Mouse (Mus musculus) neural tube, embryonic 13.5 days (tissue): Measurements from ENCODE around the gene Ubl3. TPM values are rescaled to one million over a fixed set of nuclear protein-coding genes. Genes with fewer than 3 reads are reported as not detected.

Source experiments
- ATAC-seq: fragments of 200-750 bp; cut with Nextera tagmentation; 2 replicates; pipeline ENCODE4 v1.8.0; 2017; ENCODE audit warnings: low read depth, mild to moderate bottlenecking, moderate TSS enrichment, moderate library complexity
- H3K27ac ChIP-seq: fragments of 300-500 bp; sonication (generic); replicated peaks from 2 replicates; pipeline ENCODE4 v1.5.1; 2015; ENCODE audit warnings: moderate library complexity, mild to moderate bottlenecking, inconsistent platforms
- H3K27me3 ChIP-seq: fragments of 300-500 bp; sonication (generic); 2 replicates; pipeline ENCODE4 v1.6.1; 2015; ENCODE audit warnings: mild to moderate bottlenecking, inconsistent platforms
- H3K36me3 ChIP-seq: fragments of 300-500 bp; sonication (generic); 2 replicates; pipeline ENCODE4 v1.6.1; 2015; ENCODE audit warnings: mild to moderate bottlenecking, inconsistent platforms
- H3K4me1 ChIP-seq: fragments of 300-500 bp; sonication (generic); replicated peaks from 2 replicates; pipeline ENCODE4 v1.6.1; 2015; ENCODE audit warnings: inconsistent platforms
- H3K4me2 ChIP-seq: fragments of 300-500 bp; sonication (generic); 2 replicates; pipeline ENCODE4 v1.6.1; 2015; ENCODE audit warnings: inconsistent platforms, mild to moderate bottlenecking, moderate library complexity
- H3K4me3 ChIP-seq: fragments of 300-500 bp; sonication (generic); 2 replicates; pipeline ENCODE4 v1.5.1; 2015; ENCODE audit warnings: mild to moderate bottlenecking, inconsistent platforms
- H3K9ac ChIP-seq: fragments of 300-500 bp; sonication (generic); 2 replicates; pipeline ENCODE4 v1.6.1; 2015; ENCODE audit warnings: moderate library complexity, mild to moderate bottlenecking, inconsistent platforms
- H3K9me3 ChIP-seq: fragments of 300-500 bp; sonication (generic); 2 replicates; pipeline ENCODE4 v1.6.1; 2016; ENCODE audit warnings: inconsistent platforms
- WGBS: fragments of 180-500 bp; shearing (Covaris S2); methylation state at CpG from one replicate; pipeline ENCODE4 v1.1.7; 2015; 5-methylcytosine and 5-hydroxymethylcytosine counted together
- polyA plus RNA-seq: library from polyadenylated mRNA; unstranded; fragments of >200 nt; fragmentation: Nextera tagmentation; extraction: Ambion mirVana; gene quantifications from 2 replicates; pipeline ENCODE4 v1.2.1, GENCODE M21; 2015

The Ubl3 gene
- 103 and 109 TPM in 2 replicates for polyA plus RNA-seq

- WGBS: under 1% methylated on average over 75 of the region's 95 CpGs
- H3K9ac ChIP-seq: peak within 1 kb of the TSS; percentile 91
- H3K36me3 ChIP-seq: no peaks in the 10 kb centered on the region
- peaks cover 56% of the 10 kb centered on the region for H3K4me1 ChIP-seq
- H3K9me3 ChIP-seq: no peaks in the 10 kb centered on the region
- peak within 1 kb of the TSS; percentile 74 for H3K4me2 ChIP-seq
- peak; percentile 95 for ATAC-seq
- peak within 1 kb of the TSS; percentile 98 for H3K27ac ChIP-seq
- H3K4me3 ChIP-seq: peak within 1 kb of the TSS; percentile 78
- H3K27me3 ChIP-seq: peaks cover 6% of the 10 kb centered on the region; the same call in 1 of the 2 replicates
Measured at GRCm38 (mm10) chr5:148552187-148553071, at the start of gene Ubl3. Ubl3 (minus strand) TSS chr5:148552789.

DNA sequence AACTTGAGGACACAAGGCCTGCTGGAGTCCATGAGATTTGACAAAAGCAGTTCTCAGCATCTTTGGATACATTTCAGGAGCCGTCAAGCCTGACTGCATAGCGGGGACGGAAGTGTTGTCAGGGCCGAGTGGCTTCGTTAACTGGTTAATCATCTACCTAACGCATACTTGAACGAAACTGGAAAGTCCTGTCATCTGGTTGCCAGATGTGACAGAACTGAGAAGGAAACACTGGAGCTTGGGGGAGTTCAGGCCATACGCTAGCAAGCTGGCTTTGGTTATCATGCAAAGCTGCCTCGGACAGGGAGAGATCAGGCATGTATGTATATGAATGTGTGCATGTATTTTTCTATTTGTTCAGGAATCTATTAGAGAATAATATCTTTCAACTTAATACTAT is 45.8 kb upstream of the Ubl3 start:
- no peak for ATAC-seq
- 55% methylated on average over 9 of the region's 9 CpGs for WGBS

DNA sequence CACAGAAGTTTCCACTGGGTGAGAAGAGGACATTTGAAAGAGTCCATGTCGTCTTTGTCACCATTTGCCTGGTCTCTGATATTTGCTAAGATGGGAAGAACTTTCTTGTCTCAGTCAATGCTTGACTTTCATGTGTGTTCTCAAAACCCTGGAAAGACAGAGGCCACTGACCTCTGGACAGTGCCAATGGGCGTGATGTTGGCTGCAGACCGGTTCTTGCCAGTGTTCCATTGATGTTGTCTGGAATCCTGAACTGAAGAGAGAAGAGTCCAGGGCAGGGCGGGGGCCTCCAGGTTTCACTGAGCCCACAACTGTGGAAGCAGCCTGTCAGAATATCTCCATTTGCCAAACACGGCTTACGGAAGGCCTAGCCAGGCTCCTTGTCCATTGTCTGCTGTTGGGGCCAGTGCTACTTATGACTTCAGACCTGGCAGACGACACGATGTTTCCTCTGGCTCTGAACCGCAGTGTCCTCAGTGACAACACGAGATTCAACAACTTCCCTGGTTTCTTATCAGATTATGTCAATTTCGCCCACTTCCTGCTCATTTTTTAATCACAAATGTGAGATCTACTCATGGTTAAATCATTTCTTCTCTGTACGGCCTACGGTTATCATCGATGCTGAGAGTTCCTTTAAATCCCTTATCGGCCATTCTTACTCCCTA is 43.6 kb upstream of the Ubl3 start:
- H3K27ac ChIP-seq: no peak overlapping the region
- no peaks in the 10 kb centered on the region for H3K36me3 ChIP-seq
- WGBS: 93% methylated on average over 15 of the region's 15 CpGs
- peaks cover 6% of the 10 kb centered on the region; the same call in 1 of the 2 replicates for H3K4me1 ChIP-seq
- H3K9ac ChIP-seq: no peak overlapping the region
- no peak overlapping the region for H3K4me2 ChIP-seq
- H3K9me3 ChIP-seq: no peaks in the 10 kb centered on the region
- H3K27me3 ChIP-seq: no peaks in the 10 kb centered on the region
- H3K4me3 ChIP-seq: no peak overlapping the region
- ATAC-seq: no peak

More for the DNA sequence above, 45.8 kb upstream of the Ubl3 start:
- Histone ChIP-seq H3K4me2 (no peak overlapping the region), H3K9me3 (no peaks in the 10 kb centered on the region), H3K27ac (no peak overlapping the region), H3K27me3 (no peaks in the 10 kb centered on the region), H3K36me3 (no peaks in the 10 kb centered on the region), H3K4me1 (0 out of 2 replicates have a peak, but pooled peaks cover 3% of the 10 kb centered on the region), H3K4me3 (no peak overlapping the region), H3K9ac (no peak overlapping the region)

- Histone ChIP-seq H3K4me3 (no peak overlapping the region), H3K27me3 (no peaks in the 10 kb centered on the region), H3K9ac (no peak overlapping the region), H3K4me2 (no peak overlapping the region), H3K27ac (no peak overlapping the region), H3K4me1 (peaks cover 6% of the 10 kb centered on the region; the same call in 1 of the 2 replicates), H3K36me3 (no peaks in the 10 kb centered on the region), H3K9me3 (no peaks in the 10 kb centered on the region)
- WGBS: 83% methylated on average over 1 of the region's 1 CpGs
- no peak for ATAC-seq
Measured at GRCm38 (mm10) chr5:148595459-148595751, 42.8 kb upstream of the Ubl3 start.

DNA sequence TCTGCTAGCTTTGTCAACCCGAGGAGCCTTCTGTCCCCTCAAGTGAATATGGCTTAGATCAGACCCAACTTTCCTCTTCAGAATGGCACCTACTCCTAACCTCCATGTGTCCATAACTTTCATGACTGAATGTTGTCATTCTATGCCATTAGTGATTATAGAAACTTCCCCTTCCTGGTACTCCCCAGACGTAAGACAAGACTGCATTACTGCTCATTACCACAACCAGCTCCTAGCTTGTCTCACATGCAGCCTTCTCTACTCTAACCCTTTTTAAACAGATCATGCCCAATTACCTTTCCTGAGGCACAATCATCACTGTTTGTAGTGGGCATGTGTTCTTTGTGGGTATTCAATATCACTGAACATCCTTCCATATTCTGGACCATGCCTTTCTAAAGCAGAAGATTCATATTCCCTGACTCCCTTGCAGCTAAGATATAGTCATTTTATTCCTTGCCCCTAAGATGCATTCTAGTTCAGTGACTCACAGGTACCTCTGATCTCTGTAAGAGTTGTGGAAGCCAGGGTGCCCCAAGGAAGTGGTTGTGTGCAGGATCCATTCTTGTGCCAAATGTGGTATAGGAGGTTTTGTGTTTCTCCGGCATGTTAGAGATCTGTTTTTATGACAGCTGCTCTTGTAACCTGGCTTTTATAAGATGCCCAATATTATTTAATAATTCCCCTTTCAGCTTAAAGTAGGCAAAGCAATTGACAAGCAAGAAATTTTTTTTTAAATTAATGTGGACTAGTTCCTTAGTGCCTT is 42.3 kb upstream of the Ubl3 start:
- no peak overlapping the region for H3K9ac ChIP-seq
- no peak overlapping the region for H3K27ac ChIP-seq
- no peaks in the 10 kb centered on the region for H3K27me3 ChIP-seq
- 85% methylated on average over 3 of the region's 3 CpGs for WGBS
- H3K4me1 ChIP-seq: peaks cover 6% of the 10 kb centered on the region; the same call in 1 of the 2 replicates
- H3K4me2 ChIP-seq: no peak overlapping the region
- no peaks in the 10 kb centered on the region for H3K36me3 ChIP-seq
- H3K9me3 ChIP-seq: no peaks in the 10 kb centered on the region
- ATAC-seq: no peak
- H3K4me3 ChIP-seq: no peak overlapping the region

GRCm38 (mm10) chr5:148593607-148594006 is 41.0 kb upstream of the Ubl3 start:
- Histone ChIP-seq H3K36me3 (no peaks in the 10 kb centered on the region), H3K9ac (no peak overlapping the region), H3K9me3 (no peaks in the 10 kb centered on the region), H3K4me2 (no peak overlapping the region), H3K4me1 (peaks cover 6% of the 10 kb centered on the region; the same call in 1 of the 2 replicates), H3K27ac (no peak overlapping the region), H3K4me3 (no peak overlapping the region), H3K27me3 (no peaks in the 10 kb centered on the region)
- no peak for ATAC-seq
- WGBS: 38% methylated on average over 4 of the region's 4 CpGs

GRCm38 (mm10) chr5:148591448-148591862 is 38.9 kb upstream of the Ubl3 start:
- 64% methylated on average over 7 of the region's 7 CpGs for WGBS
- H3K9me3 ChIP-seq: no peaks in the 10 kb centered on the region
- no peak overlapping the region for H3K4me3 ChIP-seq
- H3K4me1 ChIP-seq: peaks cover 6% of the 10 kb centered on the region; the same call in 1 of the 2 replicates
- ATAC-seq: no peak
- no peak overlapping the region for H3K27ac ChIP-seq
- H3K4me2 ChIP-seq: no peak overlapping the region
- no peaks in the 10 kb centered on the region for H3K36me3 ChIP-seq
- H3K9ac ChIP-seq: no peak overlapping the region
- H3K27me3 ChIP-seq: no peaks in the 10 kb centered on the region

- Histone ChIP-seq H3K4me1 (peaks cover 6% of the 10 kb centered on the region; the same call in 1 of the 2 replicates), H3K9me3 (no peaks in the 10 kb centered on the region), H3K36me3 (no peaks in the 10 kb centered on the region), H3K27me3 (no peaks in the 10 kb centered on the region), H3K9ac (no peak overlapping the region), H3K4me3 (no peak overlapping the region), H3K27ac (no peak overlapping the region), H3K4me2 (no peak overlapping the region)
- no peak for ATAC-seq
- 66% methylated on average over 20 of the region's 20 CpGs for WGBS
Measured at GRCm38 (mm10) chr5:148590603-148591447, 38.2 kb upstream of the Ubl3 start.

DNA sequence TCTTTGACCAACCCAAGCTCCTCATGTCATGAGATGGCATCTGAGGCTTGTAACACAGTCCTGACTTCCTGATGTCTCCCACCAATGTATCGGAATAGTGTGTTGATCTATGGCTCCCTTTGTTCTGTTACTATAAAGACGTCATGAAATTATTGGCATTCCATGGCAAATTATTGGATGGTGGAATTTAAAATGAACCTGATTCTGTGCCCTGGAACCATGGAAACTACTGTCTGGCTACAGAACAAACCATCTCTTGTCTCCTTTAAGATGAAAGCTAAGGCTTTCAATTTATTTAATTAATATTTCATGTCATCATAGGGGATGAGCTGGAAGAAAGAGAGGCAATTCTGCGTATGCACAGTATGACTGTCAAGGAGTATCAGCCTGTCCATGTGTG is 36.4 kb upstream of the Ubl3 start:
- no peak overlapping the region for H3K4me2 ChIP-seq
- 64% methylated on average over 3 of the region's 3 CpGs for WGBS
- H3K27me3 ChIP-seq: no peaks in the 10 kb centered on the region
- peaks cover 6% of the 10 kb centered on the region; the same call in 1 of the 2 replicates for H3K4me1 ChIP-seq
- no peaks in the 10 kb centered on the region for H3K36me3 ChIP-seq
- no peak overlapping the region for H3K27ac ChIP-seq
- no peaks in the 10 kb centered on the region for H3K9me3 ChIP-seq
- no peak overlapping the region for H3K9ac ChIP-seq
- ATAC-seq: no peak
- no peak overlapping the region for H3K4me3 ChIP-seq

GRCm38 (mm10) chr5:148588142-148588650 is 35.6 kb upstream of the Ubl3 start:
- Histone ChIP-seq H3K27ac (no peak overlapping the region), H3K36me3 (no peaks in the 10 kb centered on the region), H3K9me3 (no peaks in the 10 kb centered on the region), H3K4me3 (no peak overlapping the region), H3K4me2 (no peak overlapping the region), H3K27me3 (no peaks in the 10 kb centered on the region), H3K4me1 (peaks cover under 1% of the 10 kb centered on the region; the same call in 1 of the 2 replicates), H3K9ac (no peak overlapping the region)
- ATAC-seq: no peak
- 38% methylated on average over 6 of the region's 6 CpGs for WGBS

- Histone ChIP-seq H3K4me3 (no peak overlapping the region), H3K4me1 (no peaks in the 10 kb centered on the region), H3K36me3 (no peaks in the 10 kb centered on the region), H3K9ac (no peak overlapping the region), H3K27me3 (no peaks in the 10 kb centered on the region), H3K9me3 (no peaks in the 10 kb centered on the region), H3K27ac (no peak overlapping the region), H3K4me2 (no peak overlapping the region)
- no peak for ATAC-seq
- WGBS: 91% methylated on average over 13 of the region's 13 CpGs
Measured at GRCm38 (mm10) chr5:148580388-148580985, 27.9 kb upstream of the Ubl3 start.
